Mouse (Mus musculus) heart, adult 2 months (tissue): ENCODE measurements at regions not wholly inside any gene's neighbourhood (a gene's known extent, or its start where the extent isn't known, plus 50 kb on each side); places are given as distances from the start of the nearest gene placed in this dataset.

Experiments
- CTCF ChIP-seq: fragments of 200-600 bp; IDR thresholded peaks from 2 replicates; pipeline ENCODE4 v1.8.1; 2022; ENCODE audit warnings: antibody characterized with exemption, mild to moderate bottlenecking, moderate library complexity
- EP300 ChIP-seq: fragments of 200-500 bp; IDR thresholded peaks from 2 replicates; pipeline ENCODE4 v1.6.1; 2011; ENCODE audit warnings: low read depth, low read length, control low read depth; ENCODE audit not compliant: insufficient read depth
- POLR2A ChIP-seq: fragments of 200-500 bp; IDR thresholded peaks from 2 replicates; pipeline ENCODE4 v1.6.1; 2011; ENCODE audit warnings: mild to moderate bottlenecking, low read depth, low read length, control low read depth; ENCODE audit not compliant: insufficient read depth

- TF ChIP-seq CTCF (no peak), POLR2A (no peak), EP300 (no peak)
These were observed 514.2 kb upstream of the Slc8a1 start for GRCm38 (mm10) chr17:82252362-82252761.
